30 mouse cellular contexts compared by ENCODE assay signal in genomic region chr11:49213505-49213904, GRCm38 (mm10). TPM values are rescaled to one million over a fixed set of nuclear protein-coding genes. Genes with fewer than 3 reads are reported as not detected.
"Had no signal": no experiment of that assay in that cellular context is flagged by ENCODE, and none has a peak within 500 bp of the region (broad histone marks: within the 10 kb centered on the region; RNA-seq: fewer than 3 reads in every experiment).

No protein-coding gene starts in this region.

- H3K9ac ChIP-seq: forebrain, postnatal 0 days; heart, embryonic 13.5 days; heart, embryonic 15.5 days; hindbrain, embryonic 13.5 days; hindbrain, embryonic 15.5 days; limb, embryonic 13.5 days; limb, embryonic 15.5 days; liver, embryonic 13.5 days had no signal

- DNase-seq: forebrain, postnatal 0 days; gastrocnemius, postnatal 14 days; gastrocnemius, postnatal 36 days; heart, adult 11 months; heart, adult 2 months; heart, postnatal 14 days; heart, postnatal 36 days; kidney, adult 11 months; kidney, postnatal 10 days; kidney, postnatal 25 days; layer of hippocampus, adult 9-11 months; layer of hippocampus, postnatal 36 days; left cerebral cortex, postnatal 4 days; liver, embryonic 13.5 days had no signal

- H3K4me1 ChIP-seq: heart, embryonic 13.5 days; heart, embryonic 15.5 days; hindbrain, embryonic 15.5 days; limb, embryonic 13.5 days; limb, embryonic 15.5 days had no signal

- H3K4me2 ChIP-seq: heart, embryonic 11.5 days; heart, embryonic 13.5 days; heart, embryonic 15.5 days; hindbrain, embryonic 13.5 days; hindbrain, embryonic 15.5 days; limb, embryonic 13.5 days; limb, embryonic 15.5 days; liver, embryonic 13.5 days had no signal

- H3K27ac ChIP-seq: heart, adult 2 months; heart, embryonic 13.5 days; heart, embryonic 15.5 days; hindbrain, embryonic 13.5 days; hindbrain, embryonic 15.5 days; hindbrain, postnatal 0 days; limb, embryonic 13.5 days; limb, embryonic 15.5 days; liver, embryonic 13.5 days; liver, embryonic 15.5 days had no signal

- ATAC-seq: forebrain, postnatal 0 days; hindbrain, postnatal 0 days; intestine, embryonic 16.5 days had no signal

- H3K4me3 ChIP-seq: heart, adult 2 months; heart, embryonic 13.5 days; heart, embryonic 15.5 days; hindbrain, embryonic 13.5 days; hindbrain, embryonic 15.5 days; limb, embryonic 13.5 days; limb, embryonic 15.5 days; liver, embryonic 13.5 days; liver, embryonic 15.5 days had no signal

- H3K9me3 ChIP-seq: heart, embryonic 13.5 days; heart, embryonic 15.5 days; hindbrain, embryonic 13.5 days; hindbrain, embryonic 15.5 days; limb, embryonic 13.5 days; limb, embryonic 15.5 days; liver, embryonic 13.5 days; liver, embryonic 15.5 days had no signal

- H3K27me3 ChIP-seq: heart, embryonic 13.5 days; heart, embryonic 15.5 days; hindbrain, embryonic 13.5 days; hindbrain, embryonic 15.5 days; limb, embryonic 13.5 days; limb, embryonic 15.5 days; liver, embryonic 13.5 days; liver, embryonic 15.5 days had no signal

RNA-seq across cellular contexts. Expression of gene Btnl9, which starts 26.5 kb away (rescaled TPM):
- polyA plus RNA-seq: hindbrain, embryonic 11.5 days had no signal

RNA-seq across cellular contexts. Expression of gene Olfr1394, which starts 59.3 kb away (rescaled TPM):
- polyA plus RNA-seq: forebrain, postnatal 0 days; gonadal fat pad, adult 2 months; heart, adult 2 months; heart, embryonic 11.5 days; heart, embryonic 13.5 days; heart, embryonic 15.5 days; heart, postnatal 0 days; hindbrain, embryonic 11.5 days; hindbrain, embryonic 13.5 days; hindbrain, embryonic 15.5 days; hindbrain, postnatal 0 days; intestine, embryonic 14.5 days; intestine, embryonic 16.5 days; large intestine, adult 2 months; limb, embryonic 11.5 days; limb, embryonic 13.5 days; limb, embryonic 15.5 days; liver, embryonic 13.5 days; liver, embryonic 15.5 days had no signal
